13 mouse cellular contexts compared by ENCODE assay signal in genomic region chr7:71188119-71188518, GRCm38 (mm10).
DNase-seq lines count a peak whose midpoint lies in the region; ATAC-seq and TF ChIP-seq lines count a peak whose summit lies in the region.
"Had no signal": no experiment of that assay in that cellular context is flagged by ENCODE, and none has a peak within 500 bp of the region (broad histone marks: within the 10 kb centered on the region; RNA-seq: fewer than 3 reads in every experiment).

No protein-coding gene starts in this region.

- H3K27ac ChIP-seq in hindbrain, embryonic 11.5 days (ENCODE audit: low read depth, low read length), result no peak overlapping the region
- no peak overlapping the region for H3K27ac ChIP-seq in hindbrain, embryonic 13.5 days
- H3K27ac ChIP-seq in embryonic facial prominence, embryonic 10.5 days (replicated peaks), result 0 out of 2 replicates have a peak overlapping the region, but pooled peaks have one; percentile 49
- no peak overlapping the region for H3K27ac ChIP-seq in forebrain, postnatal 0 days (ENCODE audit: low read depth, low read length)
- H3K27ac ChIP-seq: heart, adult 2 months; liver, embryonic 15.5 days had no signal

- H3K4me2 ChIP-seq in hindbrain, embryonic 11.5 days (replicated peaks; ENCODE audit: low read depth, low read length), result no peak overlapping the region
- no peak overlapping the region for H3K4me2 ChIP-seq in hindbrain, embryonic 13.5 days
- no peak overlapping the region for H3K4me2 ChIP-seq in forebrain, postnatal 0 days (ENCODE audit: low read depth)
- H3K4me2 ChIP-seq: liver, embryonic 15.5 days had no signal

- ATAC-seq in hindbrain, embryonic 11.5 days (ENCODE audit: low FRiP score), result no peak
- ATAC-seq in hindbrain, embryonic 13.5 days (ENCODE audit: low FRiP score), result no peak
- ATAC-seq in forebrain, postnatal 0 days, result no peak
- ATAC-seq: midbrain, embryonic 16.5 days had no signal

- 12% methylated on average over 6 of the region's 6 CpGs for WGBS in hindbrain, embryonic 11.5 days
- 19% methylated on average over 6 of the region's 6 CpGs for WGBS in hindbrain, embryonic 13.5 days
- 21% methylated on average over 6 of the region's 6 CpGs for WGBS in embryonic facial prominence, embryonic 10.5 days
- WGBS in forebrain, postnatal 0 days, result 19% methylated on average over 6 of the region's 6 CpGs

- H3K4me1 ChIP-seq in hindbrain, embryonic 11.5 days (replicated peaks; ENCODE audit: control insufficient read depth, insufficient read depth, low read length), result no peaks in the 10 kb centered on the region
- peaks cover 11% of the 10 kb centered on the region for H3K4me1 ChIP-seq in hindbrain, embryonic 13.5 days (replicated peaks)
- peaks cover 9% of the 10 kb centered on the region for H3K4me1 ChIP-seq in embryonic facial prominence, embryonic 10.5 days
- no peaks in the 10 kb centered on the region for H3K4me1 ChIP-seq in forebrain, postnatal 0 days (ENCODE audit: insufficient read depth)
- H3K4me1 ChIP-seq: liver, embryonic 15.5 days had no signal

- peak; percentile 19 for DNase-seq in hindbrain, embryonic 11.5 days (ENCODE audit: low spot score)
- DNase-seq in Muller cell, postnatal 12 days (ENCODE audit: inconsistent ontology term), result peak; percentile 12
- DNase-seq in embryonic facial prominence, embryonic 10.5 days (ENCODE audit: low spot score), result peak; percentile 16
- peak; percentile 20 for DNase-seq in kidney, postnatal 14 days
- no peak for DNase-seq in left cerebral cortex, postnatal 14 days (ENCODE audit: low spot score in 2 of 2)
- no peak for DNase-seq in adrenal gland, adult 18-20 months (ENCODE audit: low spot score in 2 of 2)
- no peak for DNase-seq in forebrain, postnatal 0 days
- DNase-seq: adrenal gland, adult 2 months; heart, adult 2 months; thymus, adult 18-20 months had no signal

- no peaks in the 10 kb centered on the region for H3K36me3 ChIP-seq in hindbrain, embryonic 11.5 days (ENCODE audit: control insufficient read depth, insufficient read depth, low read length)
- H3K36me3 ChIP-seq in hindbrain, embryonic 13.5 days, result no peaks in the 10 kb centered on the region
- no peaks in the 10 kb centered on the region for H3K36me3 ChIP-seq in embryonic facial prominence, embryonic 10.5 days (replicated peaks)
- H3K36me3 ChIP-seq in forebrain, postnatal 0 days (ENCODE audit: insufficient read depth), result no peaks in the 10 kb centered on the region
- H3K36me3 ChIP-seq: liver, embryonic 15.5 days had no signal

- intact Hi-C loops in left cerebral cortex, postnatal 14 days (cut with DNase I), result no loop called here

- H3K9me3 ChIP-seq in hindbrain, embryonic 11.5 days (ENCODE audit: control insufficient read depth, low read length), result no peaks in the 10 kb centered on the region
- H3K9me3 ChIP-seq in hindbrain, embryonic 13.5 days, result no peaks in the 10 kb centered on the region
- no peaks in the 10 kb centered on the region for H3K9me3 ChIP-seq in embryonic facial prominence, embryonic 10.5 days
- H3K9me3 ChIP-seq in forebrain, postnatal 0 days (ENCODE audit: low read length), result no peaks in the 10 kb centered on the region
- H3K9me3 ChIP-seq: liver, embryonic 15.5 days had no signal

- H3K9ac ChIP-seq in hindbrain, embryonic 11.5 days (ENCODE audit: low read depth, low read length), result no peak overlapping the region
- no peak overlapping the region for H3K9ac ChIP-seq in hindbrain, embryonic 13.5 days
- no peak overlapping the region for H3K9ac ChIP-seq in forebrain, postnatal 0 days
- H3K9ac ChIP-seq: liver, embryonic 15.5 days had no signal

- H3K27me3 ChIP-seq in hindbrain, embryonic 11.5 days (ENCODE audit: control insufficient read depth, insufficient read depth, low read length), result no peaks in the 10 kb centered on the region
- no peaks in the 10 kb centered on the region for H3K27me3 ChIP-seq in hindbrain, embryonic 13.5 days
- H3K27me3 ChIP-seq in embryonic facial prominence, embryonic 10.5 days (replicated peaks; ENCODE audit: low read depth, poor library complexity, severe bottlenecking), result no peaks in the 10 kb centered on the region
- no peaks in the 10 kb centered on the region for H3K27me3 ChIP-seq in forebrain, postnatal 0 days (ENCODE audit: insufficient read depth, low read length)
- H3K27me3 ChIP-seq: liver, embryonic 15.5 days had no signal

- TF ChIP-seq CTCF in forebrain, postnatal 0 days (IDR thresholded peaks at IDR 0.05; ENCODE audit: low read depth), result no peak

- H3K4me3 ChIP-seq in hindbrain, embryonic 11.5 days (ENCODE audit: low read depth, low read length), result no peak overlapping the region
- no peak overlapping the region for H3K4me3 ChIP-seq in hindbrain, embryonic 13.5 days
- no peak overlapping the region for H3K4me3 ChIP-seq in embryonic facial prominence, embryonic 10.5 days
- H3K4me3 ChIP-seq in forebrain, postnatal 0 days (ENCODE audit: low read depth, low read length), result no peak overlapping the region
- H3K4me3 ChIP-seq: heart, adult 2 months; liver, embryonic 15.5 days had no signal

Comparison
In these comparisons a context has a peak if more than half of its experiments do, and no peak if none do; other contexts are left out.
1. DNase-seq: peak in hindbrain, embryonic 11.5 days (single experiment), Muller cell, postnatal 12 days (single experiment), embryonic facial prominence, embryonic 10.5 days (single experiment) and kidney, postnatal 14 days (single experiment); none in left cerebral cortex, postnatal 14 days (0 of 2), adrenal gland, adult 18-20 months (0 of 2) and forebrain, postnatal 0 days (single experiment).